Mouse (Mus musculus) bone marrow macrophage, adult 2 months (primary cell): ENCODE data around the gene Olfr47. TPM values are rescaled to one million over a fixed set of nuclear protein-coding genes. Genes with fewer than 3 reads are reported as not detected.

Experiments used
- H3K27ac ChIP-seq: 2 replicates; pipeline ENCODE4 v1.5.1; 2012; ENCODE audit warnings: low read depth, low read length; ENCODE audit not compliant: insufficient read depth
- H3K4me1 ChIP-seq: 2 replicates; pipeline ENCODE4 v1.6.1; 2012; ENCODE audit warnings: low read length; ENCODE audit not compliant: control insufficient read depth, insufficient read depth
- H3K4me3 ChIP-seq: 2 replicates; pipeline ENCODE4 v1.5.1; 2012; ENCODE audit warnings: mild to moderate bottlenecking, low read length, moderate library complexity; ENCODE audit not compliant: insufficient read depth
- CTCF ChIP-seq: IDR thresholded peaks from 2 replicates; pipeline ENCODE4 v1.5.1; 2012; ENCODE audit warnings: low read depth, mild to moderate bottlenecking, low read length, moderate library complexity
- POLR2A ChIP-seq: IDR thresholded peaks from 2 replicates; pipeline ENCODE4 v1.6.1; 2012; ENCODE audit warnings: mild to moderate bottlenecking, low read depth, low read length, borderline replicate concordance
- polyA plus RNA-seq: library from polyadenylated mRNA; stranded (reverse); fragments of >200 nt; gene quantifications from 2 replicates; pipeline ENCODE4 v1.2.4, GENCODE M21; 2012; ENCODE audit not compliant: missing spikeins, insufficient read depth, insufficient read length

Gene Olfr47
- polyA plus RNA-seq, 1 experiment: not detected

GRCm38 (mm10) chr6:43254193-43254926 lies 23.0 kb downstream of the Olfr47 start:
- H3K4me1 ChIP-seq: no peaks in the 10 kb centered on the region
- no peak for TF ChIP-seq CTCF
- TF ChIP-seq POLR2A: no peak
- H3K4me3 ChIP-seq: no peak overlapping the region
- H3K27ac ChIP-seq: no peak overlapping the region

GRCm38 (mm10) chr6:43260756-43261155 lies 29.4 kb downstream of the Olfr47 start:
- H3K4me3 ChIP-seq: no peak overlapping the region
- no peak overlapping the region for H3K27ac ChIP-seq
- TF ChIP-seq POLR2A: no peak
- TF ChIP-seq CTCF: no peak
- H3K4me1 ChIP-seq: no peaks in the 10 kb centered on the region

GRCm38 (mm10) chr6:43265363-43266041 lies 34.2 kb downstream of the Olfr47 start, which contains the start of gene Arhgef5:
Arhgef5 (plus strand) TSS chr6:43265582.
- no peak within 1 kb of the TSS for H3K27ac ChIP-seq
- no peak within 1 kb of the TSS; the same call in 1 of the 2 replicates for H3K4me3 ChIP-seq
- H3K4me1 ChIP-seq: no peaks in the 10 kb centered on the region
- no peak for TF ChIP-seq CTCF
- no peak for TF ChIP-seq POLR2A

- Histone ChIP-seq H3K4me3 (no peak overlapping the region), H3K27ac (no peak overlapping the region), H3K4me1 (no peaks in the 10 kb centered on the region)
- TF ChIP-seq POLR2A: no peak
- TF ChIP-seq CTCF: no peak
These were observed 35.0 kb downstream of the Olfr47 start for GRCm38 (mm10) chr6:43266356-43266755.

- Histone ChIP-seq H3K27ac (no peak overlapping the region), H3K4me1 (no peaks in the 10 kb centered on the region), H3K4me3 (no peak overlapping the region)
- no peak for TF ChIP-seq POLR2A
- no peak for TF ChIP-seq CTCF
These were observed 41.3 kb downstream of the Olfr47 start for GRCm38 (mm10) chr6:43272597-43272996.

GRCm38 (mm10) chr6:43274123-43274522 lies 42.8 kb downstream of the Olfr47 start:
- Histone ChIP-seq H3K4me1 (no peaks in the 10 kb centered on the region), H3K4me3 (no peak overlapping the region), H3K27ac (no peak overlapping the region)
- TF ChIP-seq POLR2A (no peak), CTCF (no peak)

GRCm38 (mm10) chr6:43278247-43278646 lies 46.9 kb downstream of the Olfr47 start:
- no peak overlapping the region for H3K27ac ChIP-seq
- no peaks in the 10 kb centered on the region for H3K4me1 ChIP-seq
- TF ChIP-seq POLR2A (no peak), CTCF (no peak)
- no peak overlapping the region for H3K4me3 ChIP-seq

GRCm38 (mm10) chr6:43280481-43280880 lies 49.2 kb downstream of the Olfr47 start:
- no peaks in the 10 kb centered on the region for H3K4me1 ChIP-seq

More at GRCm38 (mm10) chr6:43280481-43280880, 49.2 kb downstream of the Olfr47 start:
- Histone ChIP-seq H3K4me3 (no peak overlapping the region), H3K27ac (no peak overlapping the region)
- TF ChIP-seq POLR2A (no peak), CTCF (no peak)

Other genes starting within 250 kb of the Olfr47 start
- gene Olfr441, start 125.2 kb upstream of the Olfr47 start, polyA plus RNA-seq: not detected in 2 replicates
- not detected in 2 replicates for gene Olfr237-ps1, start 85.0 kb upstream of the Olfr47 start, polyA plus RNA-seq
- gene Olfr437, start 68.2 kb upstream of the Olfr47 start, polyA plus RNA-seq: not detected in 2 replicates
- not detected in 2 replicates for gene Olfr13, start 59.4 kb upstream of the Olfr47 start, polyA plus RNA-seq
- not detected in 2 replicates for gene Olfr435, start 34.4 kb upstream of the Olfr47 start, polyA plus RNA-seq
- gene Olfr434, start 18.5 kb upstream of the Olfr47 start, polyA plus RNA-seq: not detected in 2 replicates
- 0.20 and 0.73 TPM in 2 replicates for gene Arhgef5, start 34.1 kb downstream of the Olfr47 start, polyA plus RNA-seq
- gene Nobox, start 78.0 kb downstream of the Olfr47 start, polyA plus RNA-seq: not detected in 2 replicates